Mouse (Mus musculus) MEL (cell line): ENCODE measurements around the gene Csad. TPM values are rescaled to one million over a fixed set of nuclear protein-coding genes. Genes with fewer than 3 reads are reported as not detected.

Source experiments
- DNase-seq: peaks from one replicate; pipeline ENCODE4 v3.0.0; 2011; ENCODE audit warnings: low read depth, low spot score
- H3K27ac ChIP-seq: 2 replicates; pipeline ENCODE4 v1.5.1; 2012; ENCODE audit warnings: low read depth, mild to moderate bottlenecking, control low read depth, low read length, moderate library complexity; ENCODE audit not compliant: control insufficient read depth
- H3K27me3 ChIP-seq, 2 experiments: fragments of 150-350 bp in 1 of 2; sonication (generic) in 1 of 2; 2 replicates each; pipeline ENCODE4 v1.6.1; 2012; ENCODE audit warnings: low read length in 2 of 2, mild to moderate bottlenecking in 2 of 2, improper control_type of control experiment in 1 of 2, moderate library complexity in 1 of 2; ENCODE audit not compliant: insufficient read depth in 2 of 2, control insufficient read depth in 1 of 2
- H3K36me3 ChIP-seq, 2 experiments: 2 replicates each; pipeline ENCODE4 v1.6.1; 2012 to 2014; ENCODE audit warnings: low read length in 2 of 2, improper control_type of control experiment in 1 of 2, inconsistent platforms in 1 of 2, mild to moderate bottlenecking in 1 of 2; ENCODE audit not compliant: insufficient read depth in 2 of 2, control insufficient read depth in 1 of 2
- H3K4me1 ChIP-seq, 2 experiments: fragments of 150-350 bp in 1 of 2; sonication (generic) in 1 of 2; 2 replicates each; pipeline ENCODE4 v1.6.1; 2012; ENCODE audit warnings: low read length in 2 of 2, improper control_type of control experiment in 1 of 2, mild to moderate bottlenecking in 1 of 2; ENCODE audit not compliant: insufficient read depth in 2 of 2, control insufficient read depth in 1 of 2
- H3K4me3 ChIP-seq, 2 experiments: fragments of 150-350 bp in 1 of 2; sonication (generic) in 1 of 2; 2 replicates each; pipeline ENCODE4 v1.5.1; 2012; ENCODE audit warnings: low read depth in 2 of 2, low read length in 2 of 2, mild to moderate bottlenecking in 2 of 2, moderate library complexity in 2 of 2, control low read depth in 1 of 2, improper control_type of control experiment in 1 of 2; ENCODE audit not compliant: control insufficient read depth in 1 of 2, insufficient read depth in 1 of 2
- H3K79me2 ChIP-seq: 2 replicates; pipeline ENCODE4 v1.6.1; 2012; ENCODE audit warnings: mild to moderate bottlenecking, low read length, moderate library complexity; ENCODE audit not compliant: control insufficient read depth, poor library complexity, insufficient read depth
- H3K9ac ChIP-seq: 2 replicates; pipeline ENCODE4 v1.6.1; 2012; ENCODE audit warnings: low read depth, mild to moderate bottlenecking, control low read depth, low read length, moderate library complexity; ENCODE audit not compliant: control insufficient read depth, poor library complexity, severe bottlenecking
- H3K9me3 ChIP-seq: fragments of 150-350 bp; sonication (generic); replicated peaks from 2 replicates; pipeline ENCODE4 v1.6.1; 2012; ENCODE audit warnings: mild to moderate bottlenecking, low read length, improper control_type of control experiment, moderate library complexity; ENCODE audit not compliant: insufficient read depth
- CHD1 ChIP-seq: IDR thresholded peaks from 2 replicates; pipeline ENCODE4 v1.6.1; 2012; ENCODE audit warnings: low read depth, mild to moderate bottlenecking, inconsistent platforms, low read length, improper control_type of control experiment
- E2F4 ChIP-seq: IDR thresholded peaks from 2 replicates; pipeline ENCODE4 v1.6.1; 2011; ENCODE audit warnings: low read depth, low read length, improper control_type of control experiment, borderline replicate concordance
- EP300 ChIP-seq, 2 experiments: IDR thresholded peaks; 2 replicates each; pipeline ENCODE4 v1.6.1; 2011; ENCODE audit warnings: improper control_type of control experiment in 2 of 2, low read length in 2 of 2, low read depth in 1 of 2, mild to moderate bottlenecking in 1 of 2
- ETS1 ChIP-seq: IDR thresholded peaks from 2 replicates; pipeline ENCODE4 v1.6.1; 2012; ENCODE audit warnings: low read depth, mild to moderate bottlenecking, inconsistent platforms, low read length, improper control_type of control experiment, moderate library complexity
- GABPA ChIP-seq: IDR thresholded peaks from 2 replicates; pipeline ENCODE4 v1.6.1; 2012; ENCODE audit warnings: low read depth, mild to moderate bottlenecking, inconsistent platforms, low read length, improper control_type of control experiment, moderate library complexity
- HCFC1 ChIP-seq: IDR thresholded peaks from 2 replicates; pipeline ENCODE4 v1.6.1; 2012; ENCODE audit warnings: low read depth, mild to moderate bottlenecking, inconsistent platforms, low read length, improper control_type of control experiment, moderate library complexity
- MAFK ChIP-seq: IDR thresholded peaks from 2 replicates; pipeline ENCODE4 v1.6.1; 2011; ENCODE audit warnings: low read depth, mild to moderate bottlenecking, low read length, improper control_type of control experiment, borderline replicate concordance
- MAZ ChIP-seq: IDR thresholded peaks from 2 replicates; pipeline ENCODE4 v1.6.1; 2012; ENCODE audit warnings: low read depth, mild to moderate bottlenecking, inconsistent platforms, low read length, improper control_type of control experiment
- MEF2A ChIP-seq: IDR thresholded peaks from 2 replicates; pipeline ENCODE4 v1.6.1; 2014; ENCODE audit warnings: low read depth, mild to moderate bottlenecking, inconsistent platforms, low read length, improper control_type of control experiment; ENCODE audit not compliant: poor library complexity, insufficient replicate concordance, severe bottlenecking; ENCODE audit errors: extremely low read depth
- MXI1 ChIP-seq: IDR thresholded peaks from 2 replicates; pipeline ENCODE4 v1.6.1; 2011; ENCODE audit warnings: mild to moderate bottlenecking, low read depth, low read length, improper control_type of control experiment
- NRF1 ChIP-seq: IDR thresholded peaks from 2 replicates; pipeline ENCODE4 v1.6.1; 2014; ENCODE audit warnings: low read depth, mild to moderate bottlenecking, inconsistent platforms, low read length, improper control_type of control experiment, moderate library complexity; ENCODE audit not compliant: poor library complexity, insufficient read depth, severe bottlenecking
- POLR2A ChIP-seq, 2 experiments: IDR thresholded peaks; 2 replicates each; pipeline ENCODE4 v1.6.1; 2011 to 2012; ENCODE audit warnings: low read length in 2 of 2, mild to moderate bottlenecking in 2 of 2, control low read depth in 1 of 2, improper control_type of control experiment in 1 of 2, low read depth in 1 of 2, moderate library complexity in 1 of 2; ENCODE audit not compliant: control insufficient read depth in 1 of 2, insufficient read depth in 1 of 2, poor library complexity in 1 of 2
- POLR2AphosphoS2 ChIP-seq: IDR thresholded peaks from 2 replicates; pipeline ENCODE4 v1.6.1; 2011; ENCODE audit warnings: low read length, improper control_type of control experiment
- RCOR1 ChIP-seq: IDR thresholded peaks from 2 replicates; pipeline ENCODE4 v1.6.1; 2012; ENCODE audit warnings: low read depth, mild to moderate bottlenecking, inconsistent platforms, low read length, improper control_type of control experiment
- SIN3A ChIP-seq: IDR thresholded peaks from 2 replicates; pipeline ENCODE4 v1.6.1; 2012; ENCODE audit warnings: low read length, improper control_type of control experiment, inconsistent platforms
- SMC3 ChIP-seq: IDR thresholded peaks from 2 replicates; pipeline ENCODE4 v1.6.1; 2011; ENCODE audit warnings: low read depth, low read length, improper control_type of control experiment
- TBP ChIP-seq: IDR thresholded peaks from 2 replicates; pipeline ENCODE4 v1.8.0; 2011; ENCODE audit warnings: low read depth, low read length, improper control_type of control experiment
- TCF12 ChIP-seq: IDR thresholded peaks from 2 replicates; pipeline ENCODE4 v1.6.1; 2014; ENCODE audit warnings: low read depth, mild to moderate bottlenecking, inconsistent platforms, low read length, improper control_type of control experiment, moderate library complexity
- UBTF ChIP-seq: IDR thresholded peaks from 2 replicates; pipeline ENCODE4 v1.6.1; 2012; ENCODE audit warnings: low read depth, mild to moderate bottlenecking, inconsistent platforms, low read length, improper control_type of control experiment, moderate library complexity, borderline replicate concordance; ENCODE audit not compliant: insufficient read depth
- ZNF384 ChIP-seq: IDR thresholded peaks from 2 replicates; pipeline ENCODE4 v1.6.1; 2012; ENCODE audit warnings: low read depth, mild to moderate bottlenecking, inconsistent platforms, low read length, improper control_type of control experiment
- polyA plus RNA-seq, 2 experiments: library from polyadenylated mRNA; stranded (reverse) in 1 of 2; unstranded in 1 of 2; fragments of >175 nt in 1 of 2; fragments of >200 nt in 1 of 2; gene quantifications; 2 replicates each; pipeline versions ENCODE4 v1.2.1 to v1.2.4; 2012; ENCODE audit warnings: low replicate concordance in 2 of 2, low read depth in 1 of 2; ENCODE audit not compliant: insufficient read length in 2 of 2, insufficient read depth in 1 of 2, missing spikeins in 1 of 2
- total RNA-seq: library from RNA; depleted of rRNA; stranded (reverse); fragments of 300-350 nt; gene quantifications from 2 replicates; pipeline ENCODE4 v1.2.3, GENCODE M21; 2012

Gene Csad
- total and polyA plus RNA-seq, 3 experiments = 4.1 to 10.5 TPM; not detected in 1

DNA sequence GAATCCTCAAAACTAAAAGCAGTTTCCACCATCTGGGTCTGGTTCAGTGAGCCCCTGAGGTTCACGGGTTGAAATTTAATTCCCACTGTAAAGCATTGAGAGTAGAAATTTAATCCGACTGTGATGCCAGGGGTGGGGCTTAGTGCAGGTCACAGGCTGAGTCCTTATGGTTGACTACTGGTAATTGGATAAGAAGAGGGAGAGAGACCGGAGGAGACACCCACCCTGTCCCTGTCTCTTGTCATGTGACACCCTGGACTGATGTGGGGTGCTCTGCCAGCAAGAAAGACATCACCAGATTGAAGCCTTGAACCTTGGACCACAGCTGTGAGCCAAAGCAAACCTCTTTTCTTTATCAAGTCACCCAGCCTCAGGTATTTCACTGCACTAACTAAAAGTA, 21.4 kb downstream of the Csad start:
- no peak for TF ChIP-seq TBP
- TF ChIP-seq HCFC1 = no peak
- TF ChIP-seq MAZ = no peak
- TF ChIP-seq MEF2A = no peak
- no peak for TF ChIP-seq RCOR1
- no peak for TF ChIP-seq E2F4
- TF ChIP-seq UBTF = no peak
- no peak for TF ChIP-seq ETS1
- no peak for TF ChIP-seq EP300 (IDR thresholded peaks at IDR 0.05; ENCODE audit: low read depth in 1 of 2, low read length in 2 of 2)
- TF ChIP-seq SIN3A = no peak
- TF ChIP-seq MAFK = no peak
- no peak for TF ChIP-seq NRF1
- no peak for TF ChIP-seq POLR2AphosphoS2
- no peak for TF ChIP-seq ZNF384
- no peak for TF ChIP-seq SMC3
- DNase-seq = no peak
- peaks cover 0 to 4% of the 10 kb centered on the region in 2 experiments; a peak in 1 of 4 replicates for H3K4me1 ChIP-seq
- no peak overlapping the region for H3K4me3 ChIP-seq
- no peak overlapping the region for H3K27ac ChIP-seq
- H3K9ac ChIP-seq = no peak overlapping the region
- H3K36me3 ChIP-seq = no peaks in the 10 kb centered on the region
- H3K27me3 ChIP-seq = no peaks in the 10 kb centered on the region
- no peaks in the 10 kb centered on the region for H3K9me3 ChIP-seq
- no peaks in the 10 kb centered on the region for H3K79me2 ChIP-seq

- DNase-seq = no peak
- TF ChIP-seq POLR2A (IDR thresholded peaks at IDR 0.05; ENCODE audit: control insufficient read depth in 1 of 2, insufficient read depth in 1 of 2, low read depth in 1 of 2, low read length in 2 of 2, poor library complexity in 1 of 2) (no peak), UBTF (no peak), NRF1 (no peak), SIN3A (no peak), E2F4 (no peak), MAZ (no peak), MAFK (no peak), MXI1 (no peak), POLR2AphosphoS2 (no peak), GABPA (no peak), TCF12 (no peak), CHD1 (no peak)
- Histone ChIP-seq H3K4me3 (no peak overlapping the region), H3K27me3 (no peaks in the 10 kb centered on the region), H3K9me3 (no peaks in the 10 kb centered on the region), H3K9ac (no peak overlapping the region), H3K27ac (no peak overlapping the region), H3K4me1 (peaks cover 4 to 17% of the 10 kb centered on the region in 2 experiments; a peak in 3 of 4 replicates), H3K79me2 (no peaks in the 10 kb centered on the region), H3K36me3 (peaks cover 0 to 8% of the 10 kb centered on the region in 2 experiments; a peak in 2 of 4 replicates)
Measured at GRCm38 (mm10) chr15:102179924-102180323, 24.6 kb downstream of the Csad start.
